Mouse (Mus musculus): ENCODE results near the gene Acan.

Acan gene

GRCm38 (mm10) chr7:79053383-79053889, at the start of gene Acan:
Gene Acan, plus strand, starts transcription at chr7:79053483.
- DNase-seq = no peak

- DNase-seq = no peak
These were observed 31.9 kb upstream of the Acan start for GRCm38 (mm10) chr7:79021293-79021905.

GRCm38 (mm10) chr7:79029138-79029537, 24.1 kb upstream of the Acan start:
- no peak for DNase-seq

- no peak for DNase-seq
These were observed 19.5 kb upstream of the Acan start for GRCm38 (mm10) chr7:79033745-79034144.

GRCm38 (mm10) chr7:79034521-79034920, 18.8 kb upstream of the Acan start:
- no peak for DNase-seq

GRCm38 (mm10) chr7:79052081-79052480, 1.2 kb upstream of the Acan start:
- DNase-seq = no peak

GRCm38 (mm10) chr7:79052521-79053382, 531 bp upstream of the Acan start:
- DNase-seq = no peak

- DNase-seq = no peak
These were observed 828 bp downstream of the Acan start for GRCm38 (mm10) chr7:79054111-79054510.

GRCm38 (mm10) chr7:79058546-79058945, 5.3 kb downstream of the Acan start:
- no peak for DNase-seq

- no peak for DNase-seq
These were observed 14.2 kb downstream of the Acan start for GRCm38 (mm10) chr7:79067466-79067865.

- no peak for DNase-seq
These were observed 14.9 kb downstream of the Acan start for GRCm38 (mm10) chr7:79068231-79068630.

- no peak for DNase-seq
These were observed 25.9 kb downstream of the Acan start for GRCm38 (mm10) chr7:79079212-79079611.

- DNase-seq = peak; percentile 7 to 9
These were observed 27.5 kb downstream of the Acan start for GRCm38 (mm10) chr7:79080572-79081399.

- DNase-seq = no peak
These were observed 35.8 kb downstream of the Acan start for GRCm38 (mm10) chr7:79089111-79089510.

- no peak for DNase-seq
These were observed 43.2 kb downstream of the Acan start for GRCm38 (mm10) chr7:79096492-79096891.

GRCm38 (mm10) chr7:79113848-79114247, 60.6 kb downstream of the Acan start:
- DNase-seq = no peak

- DNase-seq = no peak
These were observed 70.2 kb downstream of the Acan start for GRCm38 (mm10) chr7:79123465-79123864.

- DNase-seq = no peak
These were observed 76.6 kb downstream of the Acan start for GRCm38 (mm10) chr7:79129883-79130282.

GRCm38 (mm10) chr7:79130385-79130784, 77.1 kb downstream of the Acan start:
- DNase-seq = no peak

- no peak for DNase-seq
These were observed 77.7 kb downstream of the Acan start, which contains the start of gene Hapln3 for GRCm38 (mm10) chr7:79130843-79131444. Gene Hapln3, minus strand, starts transcription at chr7:79131018.

- no peak for DNase-seq
These were observed 80.1 kb downstream of the Acan start for GRCm38 (mm10) chr7:79133391-79133790.

GRCm38 (mm10) chr7:79139328-79139824, 86.1 kb downstream of the Acan start:
- no peak for DNase-seq
